Mouse (Mus musculus): Measurements from ENCODE around the gene Pde4b. TPM values are rescaled to one million over a fixed set of nuclear protein-coding genes. Genes with fewer than 3 reads are reported as not detected.
A peak's percentile ranks its signal among the peaks of the same experiment; 100 is the strongest.

The Pde4b gene
- polyA plus RNA-seq, 1 experiment = 19.0 TPM

- H3K4me1 ChIP-seq (ENCODE audit: control insufficient read depth, insufficient read depth, low read length) = peaks cover 8% of the 10 kb centered on the region
- H3K27ac ChIP-seq (ENCODE audit: insufficient read depth, low read length) = peak overlapping the region; percentile 83
- H3K4me3 ChIP-seq (ENCODE audit: insufficient read depth, low read length) = peak overlapping the region; percentile 72
- TF ChIP-seq POLR2A (IDR thresholded peaks at IDR 0.05; ENCODE audit: low read depth, low read length) (peak; percentile 34; the same call in 1 of the 2 replicates), CTCF (IDR thresholded peaks at IDR 0.05; ENCODE audit: borderline replicate concordance, insufficient read depth, low read length) (no peak)
These were observed 483.5 kb downstream of the Pde4b start for GRCm38 (mm10) chr4:102570766-102571411.

DNA sequence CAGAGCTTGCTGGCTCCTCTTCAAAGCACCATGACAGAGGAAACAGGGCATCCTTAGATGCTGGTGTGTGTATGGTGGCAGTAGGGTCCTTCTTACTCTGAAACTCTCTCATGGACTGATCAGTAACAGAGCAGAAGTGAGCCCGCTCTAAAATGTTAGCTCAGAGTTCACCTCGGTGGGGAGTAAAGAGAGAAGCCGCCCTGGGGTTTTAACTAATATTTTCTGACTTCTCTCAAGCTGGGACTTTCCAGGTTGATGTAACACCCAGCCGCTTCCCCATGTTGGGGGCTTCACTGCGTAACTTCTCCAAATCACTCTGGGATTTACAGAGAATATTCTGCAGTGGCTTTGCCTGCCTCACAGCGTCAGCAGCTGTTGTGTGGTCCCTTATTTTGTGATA, 484.7 kb downstream of the Pde4b start:
- peaks cover 8% of the 10 kb centered on the region for H3K4me1 ChIP-seq (ENCODE audit: control insufficient read depth, insufficient read depth, low read length)
- peak overlapping the region; percentile 69 for H3K4me3 ChIP-seq (ENCODE audit: insufficient read depth, low read length)
- H3K27ac ChIP-seq (ENCODE audit: insufficient read depth, low read length) = peak overlapping the region; percentile 25; the same call in 1 of the 2 replicates
- TF ChIP-seq CTCF (IDR thresholded peaks at IDR 0.05; ENCODE audit: borderline replicate concordance, insufficient read depth, low read length) = no peak
- no peak for TF ChIP-seq POLR2A (IDR thresholded peaks at IDR 0.05; ENCODE audit: low read depth, low read length)

- Histone ChIP-seq H3K4me3 (ENCODE audit: insufficient read depth, low read length) (peak overlapping the region; percentile 69), H3K4me1 (ENCODE audit: control insufficient read depth, insufficient read depth, low read length) (peaks cover 8% of the 10 kb centered on the region), H3K27ac (ENCODE audit: insufficient read depth, low read length) (0 out of 2 replicates have a peak overlapping the region, but pooled peaks have one; percentile 25)
- TF ChIP-seq POLR2A (IDR thresholded peaks at IDR 0.05; ENCODE audit: low read depth, low read length) = no peak
- TF ChIP-seq CTCF (IDR thresholded peaks at IDR 0.05; ENCODE audit: borderline replicate concordance, insufficient read depth, low read length) = no peak
These were observed 485.2 kb downstream of the Pde4b start for GRCm38 (mm10) chr4:102572591-102572990.

DNA sequence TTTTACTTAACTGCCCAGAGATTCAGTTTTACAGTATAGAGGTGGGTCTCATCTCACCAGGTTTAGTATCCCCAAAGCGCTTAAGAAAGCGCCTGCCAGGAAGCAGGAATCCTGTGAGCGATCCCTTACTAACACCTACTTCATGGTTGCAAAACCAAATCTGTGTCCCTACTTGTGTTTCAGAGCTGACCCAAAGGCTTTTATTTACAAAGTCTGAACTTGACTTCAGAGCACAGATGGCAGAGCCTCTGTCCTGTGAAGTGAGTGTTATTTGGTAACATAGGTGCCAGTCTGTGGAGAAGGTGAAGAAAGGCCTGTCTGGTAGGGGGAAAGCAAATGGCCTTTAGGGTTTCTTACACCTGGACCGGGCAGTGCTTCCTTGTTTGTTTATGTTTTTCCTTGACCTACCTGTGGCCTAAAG, 486.0 kb downstream of the Pde4b start:
- Histone ChIP-seq H3K27ac (ENCODE audit: insufficient read depth, low read length) (no peak overlapping the region), H3K4me1 (ENCODE audit: control insufficient read depth, insufficient read depth, low read length) (peaks cover 4% of the 10 kb centered on the region), H3K4me3 (ENCODE audit: insufficient read depth, low read length) (0 out of 2 replicates have a peak overlapping the region, but pooled peaks have one; percentile 69)
- no peak for TF ChIP-seq CTCF (IDR thresholded peaks at IDR 0.05; ENCODE audit: borderline replicate concordance, insufficient read depth, low read length)
- TF ChIP-seq POLR2A (IDR thresholded peaks at IDR 0.05; ENCODE audit: low read depth, low read length) = no peak

DNA sequence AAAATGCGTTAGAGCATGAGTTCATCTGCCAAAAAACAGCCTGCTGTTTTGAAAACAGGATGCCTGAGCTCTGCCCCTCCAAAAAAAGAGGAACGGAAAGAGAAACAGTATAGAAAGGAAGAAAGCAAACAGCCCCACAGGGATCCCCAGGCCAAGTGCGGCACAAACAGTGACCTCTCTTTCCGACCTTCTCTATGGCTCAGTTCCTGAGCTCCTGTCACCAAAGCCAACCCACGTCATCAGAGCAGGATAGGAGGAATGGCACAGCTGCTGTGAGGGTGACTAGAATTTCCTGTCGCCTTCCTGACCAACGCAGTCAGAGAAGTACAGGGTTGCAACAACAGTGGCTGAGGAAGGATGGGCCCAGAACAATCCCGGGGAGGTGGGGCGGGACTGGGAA, 486.9 kb downstream of the Pde4b start:
- no peak overlapping the region for H3K27ac ChIP-seq (ENCODE audit: insufficient read depth, low read length)
- peaks cover 2% of the 10 kb centered on the region for H3K4me1 ChIP-seq (ENCODE audit: control insufficient read depth, insufficient read depth, low read length)
- H3K4me3 ChIP-seq (ENCODE audit: insufficient read depth, low read length) = no peak overlapping the region
- no peak for TF ChIP-seq POLR2A (IDR thresholded peaks at IDR 0.05; ENCODE audit: low read depth, low read length)
- TF ChIP-seq CTCF (IDR thresholded peaks at IDR 0.05; ENCODE audit: borderline replicate concordance, insufficient read depth, low read length) = no peak

GRCm38 (mm10) chr4:102574666-102575254, 487.4 kb downstream of the Pde4b start:
- Histone ChIP-seq H3K27ac (ENCODE audit: insufficient read depth, low read length) (no peak overlapping the region), H3K4me3 (ENCODE audit: insufficient read depth, low read length) (no peak overlapping the region), H3K4me1 (ENCODE audit: control insufficient read depth, insufficient read depth, low read length) (no peaks in the 10 kb centered on the region; the same call in 1 of the 2 replicates)
- TF ChIP-seq CTCF (IDR thresholded peaks at IDR 0.05; ENCODE audit: borderline replicate concordance, insufficient read depth, low read length) = no peak
- TF ChIP-seq POLR2A (IDR thresholded peaks at IDR 0.05; ENCODE audit: low read depth, low read length) = no peak

- H3K4me3 ChIP-seq (ENCODE audit: insufficient read depth, low read length) = no peak overlapping the region
- TF ChIP-seq CTCF (IDR thresholded peaks at IDR 0.05; ENCODE audit: borderline replicate concordance, insufficient read depth, low read length) = no peak
- TF ChIP-seq POLR2A (IDR thresholded peaks at IDR 0.05; ENCODE audit: low read depth, low read length) = no peak
- H3K4me1 ChIP-seq (ENCODE audit: control insufficient read depth, insufficient read depth, low read length) = no peaks in the 10 kb centered on the region; the same call in 1 of the 2 replicates
- no peak overlapping the region for H3K27ac ChIP-seq (ENCODE audit: insufficient read depth, low read length)
These were observed 488.8 kb downstream of the Pde4b start for GRCm38 (mm10) chr4:102576109-102576508.

DNA sequence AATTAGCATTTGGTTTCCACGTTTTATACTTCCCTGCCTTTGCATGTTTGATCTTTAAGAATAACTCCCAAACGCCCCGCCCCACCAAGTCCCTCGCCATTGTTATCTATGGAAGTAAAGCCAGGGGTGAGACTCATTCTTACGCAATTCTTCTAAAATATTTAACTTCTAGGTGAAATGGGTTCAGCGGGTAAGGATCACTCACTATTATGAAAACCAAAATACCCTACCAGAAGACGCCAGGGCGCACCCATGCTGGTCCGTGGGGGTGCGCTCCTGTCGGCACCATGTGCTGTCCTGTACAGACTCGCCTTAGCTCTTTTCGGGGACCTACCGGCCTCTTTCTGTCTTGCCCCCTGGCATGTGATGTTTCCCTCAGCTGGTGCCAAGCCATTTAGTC, 490.3 kb downstream of the Pde4b start:
- TF ChIP-seq CTCF (IDR thresholded peaks at IDR 0.05; ENCODE audit: borderline replicate concordance, insufficient read depth, low read length) = no peak
- TF ChIP-seq POLR2A (IDR thresholded peaks at IDR 0.05; ENCODE audit: low read depth, low read length) = no peak
- H3K27ac ChIP-seq (ENCODE audit: insufficient read depth, low read length) = no peak overlapping the region
- no peaks in the 10 kb centered on the region for H3K4me1 ChIP-seq (ENCODE audit: control insufficient read depth, insufficient read depth, low read length)
- H3K4me3 ChIP-seq (ENCODE audit: insufficient read depth, low read length) = no peak overlapping the region

- Histone ChIP-seq H3K4me3 (ENCODE audit: insufficient read depth, low read length) (no peak overlapping the region), H3K4me1 (ENCODE audit: control insufficient read depth, insufficient read depth, low read length) (no peaks in the 10 kb centered on the region), H3K27ac (ENCODE audit: insufficient read depth, low read length) (no peak overlapping the region)
- no peak for TF ChIP-seq CTCF (IDR thresholded peaks at IDR 0.05; ENCODE audit: borderline replicate concordance, insufficient read depth, low read length)
- no peak for TF ChIP-seq POLR2A (IDR thresholded peaks at IDR 0.05; ENCODE audit: low read depth, low read length)
These were observed 491.7 kb downstream of the Pde4b start for GRCm38 (mm10) chr4:102579051-102579450.

DNA sequence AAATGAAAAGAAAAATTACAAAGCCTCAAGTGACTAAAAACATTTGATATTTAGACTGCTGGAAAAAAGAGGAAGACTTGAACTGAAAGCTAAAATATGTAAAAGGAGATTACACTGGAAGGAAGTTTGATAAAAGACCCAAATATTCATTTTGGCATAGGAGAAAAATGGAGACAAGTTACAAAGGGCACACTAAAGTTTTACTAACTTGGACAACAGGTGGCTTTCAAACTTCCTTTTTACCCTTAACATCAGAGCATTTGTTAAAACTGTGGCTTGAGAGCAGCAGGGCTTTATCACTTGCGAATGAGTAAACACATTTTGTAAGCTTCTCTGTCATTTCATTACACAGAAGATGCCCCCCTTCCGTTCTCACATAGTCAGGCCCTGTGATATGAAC, 492.4 kb downstream of the Pde4b start:
- Histone ChIP-seq H3K4me3 (ENCODE audit: insufficient read depth, low read length) (no peak overlapping the region), H3K4me1 (ENCODE audit: control insufficient read depth, insufficient read depth, low read length) (peaks cover 3% of the 10 kb centered on the region; the same call in 1 of the 2 replicates), H3K27ac (ENCODE audit: insufficient read depth, low read length) (no peak overlapping the region)
- TF ChIP-seq CTCF (IDR thresholded peaks at IDR 0.05; ENCODE audit: borderline replicate concordance, insufficient read depth, low read length) (no peak), POLR2A (IDR thresholded peaks at IDR 0.05; ENCODE audit: low read depth, low read length) (no peak)
